In the genomic region with DNA sequence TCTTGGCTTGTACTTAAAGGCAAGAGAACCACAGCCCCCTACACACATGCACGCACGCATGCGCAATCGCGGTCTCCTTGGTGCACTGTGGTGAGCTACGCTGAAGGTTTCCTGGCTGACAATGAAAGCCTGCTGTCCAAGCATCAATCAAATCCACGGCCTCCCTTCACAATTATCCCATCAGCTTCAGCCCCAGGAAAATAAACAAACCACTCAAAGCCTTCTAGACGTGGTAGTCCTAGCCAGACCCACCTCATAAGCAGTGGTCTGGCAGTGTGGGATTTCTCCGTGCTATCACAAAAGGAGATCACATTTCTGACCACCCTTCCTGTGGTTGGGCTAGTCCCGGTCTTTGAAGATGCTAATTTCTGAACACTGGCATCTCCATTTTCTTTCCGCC, we compare ENCODE assay signal across 12 mouse cellular contexts.
DNase-seq lines count a peak whose midpoint lies in the region; ATAC-seq and TF ChIP-seq lines count a peak whose summit lies in the region.
"Had no signal": no experiment of that assay in that cellular context is flagged by ENCODE, and none has a peak within 500 bp of the region (broad histone marks: within the 10 kb centered on the region; RNA-seq: fewer than 3 reads in every experiment).

No protein-coding gene starts in this region.

- H3K36me3 ChIP-seq in hindbrain, postnatal 0 days (ENCODE audit: insufficient read depth, low read length) = no peaks in the 10 kb centered on the region
- no peaks in the 10 kb centered on the region for H3K36me3 ChIP-seq in hindbrain, embryonic 12.5 days
- H3K36me3 ChIP-seq in embryonic facial prominence, embryonic 10.5 days (replicated peaks) = no peaks in the 10 kb centered on the region
- H3K36me3 ChIP-seq in midbrain, embryonic 14.5 days (ENCODE audit: control insufficient read depth, insufficient read depth, low read length) = no peaks in the 10 kb centered on the region
- H3K36me3 ChIP-seq: midbrain, embryonic 13.5 days; neural tube, embryonic 13.5 days had no signal

- no peak overlapping the region for H3K4me3 ChIP-seq in hindbrain, postnatal 0 days (ENCODE audit: low read length)
- H3K4me3 ChIP-seq in hindbrain, embryonic 12.5 days = no peak overlapping the region
- H3K4me3 ChIP-seq in embryonic facial prominence, embryonic 10.5 days = no peak overlapping the region
- no peak overlapping the region for H3K4me3 ChIP-seq in midbrain, embryonic 14.5 days (replicated peaks; ENCODE audit: low read depth, low read length)
- H3K4me3 ChIP-seq: midbrain, embryonic 13.5 days; neural tube, embryonic 13.5 days had no signal

- no peak overlapping the region for H3K9ac ChIP-seq in hindbrain, postnatal 0 days (replicated peaks; ENCODE audit: low read length)
- no peak overlapping the region for H3K9ac ChIP-seq in hindbrain, embryonic 12.5 days
- H3K9ac ChIP-seq in midbrain, embryonic 14.5 days (replicated peaks; ENCODE audit: low read length) = no peak overlapping the region
- H3K9ac ChIP-seq: midbrain, embryonic 13.5 days; neural tube, embryonic 13.5 days had no signal

- no peaks in the 10 kb centered on the region for H3K27me3 ChIP-seq in hindbrain, postnatal 0 days (ENCODE audit: insufficient read depth, low read length)
- no peaks in the 10 kb centered on the region for H3K27me3 ChIP-seq in hindbrain, embryonic 12.5 days
- no peaks in the 10 kb centered on the region for H3K27me3 ChIP-seq in embryonic facial prominence, embryonic 10.5 days (replicated peaks; ENCODE audit: low read depth, poor library complexity, severe bottlenecking)
- no peaks in the 10 kb centered on the region for H3K27me3 ChIP-seq in midbrain, embryonic 14.5 days (ENCODE audit: control insufficient read depth, insufficient read depth, low read length)
- H3K27me3 ChIP-seq: midbrain, embryonic 13.5 days; neural tube, embryonic 13.5 days had no signal

- no peaks in the 10 kb centered on the region for H3K9me3 ChIP-seq in hindbrain, postnatal 0 days (ENCODE audit: low read length)
- H3K9me3 ChIP-seq in hindbrain, embryonic 12.5 days (replicated peaks) = no peaks in the 10 kb centered on the region
- H3K9me3 ChIP-seq in embryonic facial prominence, embryonic 10.5 days = no peaks in the 10 kb centered on the region
- H3K9me3 ChIP-seq in midbrain, embryonic 14.5 days (ENCODE audit: control insufficient read depth, low read length) = no peaks in the 10 kb centered on the region
- H3K9me3 ChIP-seq: midbrain, embryonic 13.5 days; neural tube, embryonic 13.5 days had no signal

- WGBS in hindbrain, postnatal 0 days = 54% methylated on average over 11 of the region's 11 CpGs
- WGBS in hindbrain, embryonic 12.5 days = 63% methylated on average over 11 of the region's 11 CpGs
- 62% methylated on average over 11 of the region's 11 CpGs for WGBS in embryonic facial prominence, embryonic 10.5 days
- WGBS in midbrain, embryonic 14.5 days = 69% methylated on average over 11 of the region's 11 CpGs

- H3K27ac ChIP-seq in hindbrain, postnatal 0 days = no peak overlapping the region
- no peak overlapping the region for H3K27ac ChIP-seq in hindbrain, embryonic 12.5 days
- peak overlapping the region; percentile 1; the same call in 1 of the 2 replicates for H3K27ac ChIP-seq in embryonic facial prominence, embryonic 10.5 days (replicated peaks)
- no peak overlapping the region for H3K27ac ChIP-seq in midbrain, embryonic 14.5 days (replicated peaks; ENCODE audit: low read depth, low read length)
- H3K27ac ChIP-seq: midbrain, embryonic 13.5 days; neural tube, embryonic 13.5 days had no signal

- peak; percentile 35; the same call in 1 of the 2 replicates for ATAC-seq in hindbrain, postnatal 0 days
- ATAC-seq in hindbrain, embryonic 12.5 days (ENCODE audit: low FRiP score) = no peak
- no peak; the same call in 1 of the 2 replicates for ATAC-seq in midbrain, embryonic 14.5 days (ENCODE audit: low FRiP score, low TSS enrichment)
- ATAC-seq: midbrain, embryonic 13.5 days had no signal

- no peak for TF ChIP-seq CTCF in hindbrain, postnatal 0 days (IDR thresholded peaks at IDR 0.05; ENCODE audit: low read depth)

- H3K4me1 ChIP-seq in hindbrain, postnatal 0 days (ENCODE audit: insufficient read depth, low read length) = no peaks in the 10 kb centered on the region
- H3K4me1 ChIP-seq in hindbrain, embryonic 12.5 days = no peaks in the 10 kb centered on the region
- peaks cover 52% of the 10 kb centered on the region for H3K4me1 ChIP-seq in embryonic facial prominence, embryonic 10.5 days
- H3K4me1 ChIP-seq in midbrain, embryonic 14.5 days (ENCODE audit: control insufficient read depth, insufficient read depth, low read length) = no peaks in the 10 kb centered on the region
- H3K4me1 ChIP-seq: midbrain, embryonic 13.5 days; neural tube, embryonic 13.5 days had no signal

- DNase-seq in hindbrain, postnatal 0 days (ENCODE audit: low spot score) = no peak
- DNase-seq in thymus, postnatal 25 days = peak; percentile 10
- DNase-seq in thymus, postnatal 36 days = no peak
- DNase-seq in embryonic facial prominence, embryonic 10.5 days (ENCODE audit: low spot score) = no peak
- peak; percentile 2 to 23 for DNase-seq in natural killer cell, adult 2 months (ENCODE audit: low spot score in 2 of 2)
- DNase-seq in Muller cell, postnatal 12 days (ENCODE audit: inconsistent ontology term) = no peak
- DNase-seq in midbrain, embryonic 14.5 days = no peak
- DNase-seq: adrenal gland, adult 2 months; kidney, postnatal 14 days had no signal

- no peak overlapping the region for H3K4me2 ChIP-seq in hindbrain, postnatal 0 days (ENCODE audit: low read depth, low read length)
- no peak overlapping the region for H3K4me2 ChIP-seq in hindbrain, embryonic 12.5 days (replicated peaks)
- H3K4me2 ChIP-seq in midbrain, embryonic 14.5 days (ENCODE audit: low read length) = no peak overlapping the region
- H3K4me2 ChIP-seq: midbrain, embryonic 13.5 days; neural tube, embryonic 13.5 days had no signal

Comparison
In these comparisons a context has a peak if more than half of its experiments do, and no peak if none do; other contexts are left out.
1. DNase-seq: peak in thymus, postnatal 25 days (single experiment) and natural killer cell, adult 2 months (2 of 2); none in hindbrain, postnatal 0 days (single experiment), thymus, postnatal 36 days (0 of 2), embryonic facial prominence, embryonic 10.5 days (single experiment), Muller cell, postnatal 12 days (single experiment) and midbrain, embryonic 14.5 days (single experiment).